Mouse (Mus musculus) cortical plate, adult 2 months (tissue): Measurements from ENCODE around the gene Map3k13.

Experiments
- CTCF ChIP-seq: fragments of 200-500 bp; IDR thresholded peaks from 2 replicates; pipeline ENCODE4 v1.5.1; 2011; ENCODE audit warnings: mild to moderate bottlenecking, control low read depth, low read length; ENCODE audit not compliant: insufficient read depth; ENCODE audit errors: extremely low read depth
- POLR2A ChIP-seq: fragments of 200-500 bp; IDR thresholded peaks from 2 replicates; pipeline ENCODE4 v1.6.1; 2011; ENCODE audit warnings: mild to moderate bottlenecking, low read length, control low read depth; ENCODE audit not compliant: insufficient read depth; ENCODE audit errors: extremely low read depth

GRCm38 (mm10) chr16:21785000-21785399 lies 9.1 kb upstream of the Map3k13 start:
- no peak for TF ChIP-seq CTCF
- TF ChIP-seq POLR2A, result no peak
